Mouse (Mus musculus): ENCODE measurements around the gene Urm1. TPM values are rescaled to one million over a fixed set of nuclear protein-coding genes. Genes with fewer than 3 reads are reported as not detected.
"Not testable (repeated sequence)": the region's sequence is repeated elsewhere in the genome, so short reads cannot be mapped to it uniquely, and the experiment has no call there.

The Urm1 gene
- total RNA-seq (2014; rRNA removed), result 8.1 and 9.8 TPM in 2 replicates
- 26.3 and 26.6 TPM in 2 replicates for polyA plus RNA-seq (2012; rRNA removed)

- peak within 1 kb of the TSS; percentile 49 for H3K4me3 ChIP-seq (ENCODE audit: insufficient read depth, low read depth, low read length)
- TF ChIP-seq CTCF (IDR thresholded peaks at IDR 0.05; ENCODE audit: low read depth, low read length) (no peak), POLR2A (IDR thresholded peaks at IDR 0.05; ENCODE audit: extremely low read depth, insufficient read depth, low read length) (no peak)
- no peaks in the 10 kb centered on the region for H3K27me3 ChIP-seq (ENCODE audit: control insufficient read depth, insufficient read depth, low read length)
- H3K79me2 ChIP-seq (ENCODE audit: control insufficient read depth, insufficient read depth, low read length), result no peaks in the 10 kb centered on the region
- no peaks in the 10 kb centered on the region for H3K4me1 ChIP-seq (ENCODE audit: control insufficient read depth, insufficient read depth, low read length)
- DNase-seq (ENCODE audit: extremely low read depth, low read depth, low spot score), result no peak
- 5% methylated on average over 35 of the region's 35 CpGs for WGBS
- H3K27ac ChIP-seq (replicated peaks; ENCODE audit: insufficient read depth, low read depth, low read length), result no peak within 1 kb of the TSS; the same call in 1 of the 2 replicates
- H3K36me3 ChIP-seq (ENCODE audit: control insufficient read depth, insufficient read depth, low read length), result no peaks in the 10 kb centered on the region
- peak within 1 kb of the TSS; percentile 32 for H3K9ac ChIP-seq (ENCODE audit: low read depth, low read length)
Observed at GRCm38 (mm10) chr2:29820025-29820817, at the start of gene Urm1. Gene Urm1, plus strand, starts transcription at chr2:29820075.

GRCm38 (mm10) chr2:29770162-29770561 is 49.7 kb upstream of the Urm1 start:
- no peak for DNase-seq (ENCODE audit: extremely low read depth, low read depth, low spot score)
- H3K36me3 ChIP-seq (ENCODE audit: control insufficient read depth, insufficient read depth, low read length), result no peaks in the 10 kb centered on the region
- no peaks in the 10 kb centered on the region for H3K27me3 ChIP-seq (ENCODE audit: control insufficient read depth, insufficient read depth, low read length)
- no peak overlapping the region for H3K9ac ChIP-seq (ENCODE audit: low read depth, low read length)
- H3K4me3 ChIP-seq (ENCODE audit: insufficient read depth, low read depth, low read length), result no peak overlapping the region
- no peaks in the 10 kb centered on the region for H3K79me2 ChIP-seq (ENCODE audit: control insufficient read depth, insufficient read depth, low read length)
- H3K27ac ChIP-seq (replicated peaks; ENCODE audit: insufficient read depth, low read depth, low read length), result no peak overlapping the region
- peaks cover 10% of the 10 kb centered on the region for H3K4me1 ChIP-seq (ENCODE audit: control insufficient read depth, insufficient read depth, low read length)
- TF ChIP-seq CTCF (IDR thresholded peaks at IDR 0.05; ENCODE audit: low read depth, low read length) (no peak; the same call in 1 of the 2 replicates), POLR2A (IDR thresholded peaks at IDR 0.05; ENCODE audit: extremely low read depth, insufficient read depth, low read length) (no peak)

- H3K36me3 ChIP-seq (ENCODE audit: control insufficient read depth, insufficient read depth, low read length), result no peaks in the 10 kb centered on the region; the same call in 1 of the 2 replicates
- DNase-seq (ENCODE audit: extremely low read depth, low read depth, low spot score), result peak; percentile 84
Observed at GRCm38 (mm10) chr2:29771611-29772461, 48.0 kb upstream of the Urm1 start.

GRCm38 (mm10) chr2:29773323-29773722 is 46.6 kb upstream of the Urm1 start:
- no peaks in the 10 kb centered on the region for H3K79me2 ChIP-seq (ENCODE audit: control insufficient read depth, insufficient read depth, low read length)
- no peaks in the 10 kb centered on the region; the same call in 1 of the 2 replicates for H3K36me3 ChIP-seq (ENCODE audit: control insufficient read depth, insufficient read depth, low read length)
- peak; percentile 57 for DNase-seq (ENCODE audit: extremely low read depth, low read depth, low spot score)
- no peak overlapping the region for H3K27ac ChIP-seq (replicated peaks; ENCODE audit: insufficient read depth, low read depth, low read length)
- 42% methylated on average over 4 of the region's 4 CpGs for WGBS
- TF ChIP-seq POLR2A (IDR thresholded peaks at IDR 0.05; ENCODE audit: extremely low read depth, insufficient read depth, low read length), result no peak
- H3K4me1 ChIP-seq (ENCODE audit: control insufficient read depth, insufficient read depth, low read length), result peaks cover 10% of the 10 kb centered on the region
- no peak overlapping the region for H3K9ac ChIP-seq (ENCODE audit: low read depth, low read length)
- no peaks in the 10 kb centered on the region for H3K27me3 ChIP-seq (ENCODE audit: control insufficient read depth, insufficient read depth, low read length)
- no peak overlapping the region for H3K4me3 ChIP-seq (ENCODE audit: insufficient read depth, low read depth, low read length)

More at GRCm38 (mm10) chr2:29771611-29772461, 48.0 kb upstream of the Urm1 start:
- Histone ChIP-seq H3K4me1 (ENCODE audit: control insufficient read depth, insufficient read depth, low read length) (peaks cover 10% of the 10 kb centered on the region), H3K27ac (replicated peaks; ENCODE audit: insufficient read depth, low read depth, low read length) (peak overlapping the region; percentile 17), H3K9ac (ENCODE audit: low read depth, low read length) (no peak overlapping the region), H3K27me3 (ENCODE audit: control insufficient read depth, insufficient read depth, low read length) (no peaks in the 10 kb centered on the region), H3K4me3 (ENCODE audit: insufficient read depth, low read depth, low read length) (no peak overlapping the region), H3K79me2 (ENCODE audit: control insufficient read depth, insufficient read depth, low read length) (no peaks in the 10 kb centered on the region)
- TF ChIP-seq POLR2A (IDR thresholded peaks at IDR 0.05; ENCODE audit: extremely low read depth, insufficient read depth, low read length) (no peak), CTCF (IDR thresholded peaks at IDR 0.05; ENCODE audit: low read depth, low read length) (no peak)
- WGBS, result 24% methylated on average over 8 of the region's 8 CpGs

GRCm38 (mm10) chr2:29781256-29781655 is 38.6 kb upstream of the Urm1 start:
- WGBS, result 92% methylated on average over 2 of the region's 2 CpGs
- H3K36me3 ChIP-seq (ENCODE audit: control insufficient read depth, insufficient read depth, low read length), result peaks cover 12% of the 10 kb centered on the region
- H3K27me3 ChIP-seq (ENCODE audit: control insufficient read depth, insufficient read depth, low read length); H3K4me1 ChIP-seq (ENCODE audit: control insufficient read depth, insufficient read depth, low read length); DNase-seq (ENCODE audit: extremely low read depth, low read depth, low spot score); H3K4me3 ChIP-seq (ENCODE audit: insufficient read depth, low read depth, low read length); H3K79me2 ChIP-seq (ENCODE audit: control insufficient read depth, insufficient read depth, low read length); H3K27ac ChIP-seq (replicated peaks; ENCODE audit: insufficient read depth, low read depth, low read length); H3K9ac ChIP-seq (ENCODE audit: low read depth, low read length): not testable (repeated sequence)

All from liver, adult 2 months (tissue).